Mouse (Mus musculus): ENCODE data around the gene Fus. TPM values are rescaled to one million over a fixed set of nuclear protein-coding genes. Genes with fewer than 3 reads are reported as not detected.
"Not testable (repeated sequence)": the region's sequence is repeated elsewhere in the genome, so short reads cannot be mapped to it uniquely, and the experiment has no call there.

The Fus gene
- polyA plus RNA-seq, 2 experiments from 2014 or later: 36.5 to 39.3 TPM

DNA sequence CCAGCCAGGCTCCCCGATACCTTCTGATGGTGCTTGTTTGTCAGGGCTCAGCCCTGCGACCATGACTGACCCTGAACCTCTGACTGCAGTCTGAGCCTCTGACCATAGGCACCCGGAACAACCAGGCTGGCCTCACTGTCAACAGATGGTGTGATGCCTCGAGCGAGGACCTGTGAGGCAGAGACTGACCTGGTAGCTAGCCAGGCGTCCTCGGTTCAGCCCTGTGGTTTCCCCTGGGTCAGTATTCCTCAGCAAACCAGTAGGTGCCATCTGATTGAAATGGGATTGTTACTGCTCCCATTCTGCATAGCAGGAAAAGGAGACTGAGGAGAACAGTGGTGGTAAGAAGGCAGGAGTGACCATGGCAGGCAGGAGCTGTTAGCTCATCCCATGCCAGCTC, 38.9 kb downstream of the Fus start:
- no peak for ATAC-seq

DNA sequence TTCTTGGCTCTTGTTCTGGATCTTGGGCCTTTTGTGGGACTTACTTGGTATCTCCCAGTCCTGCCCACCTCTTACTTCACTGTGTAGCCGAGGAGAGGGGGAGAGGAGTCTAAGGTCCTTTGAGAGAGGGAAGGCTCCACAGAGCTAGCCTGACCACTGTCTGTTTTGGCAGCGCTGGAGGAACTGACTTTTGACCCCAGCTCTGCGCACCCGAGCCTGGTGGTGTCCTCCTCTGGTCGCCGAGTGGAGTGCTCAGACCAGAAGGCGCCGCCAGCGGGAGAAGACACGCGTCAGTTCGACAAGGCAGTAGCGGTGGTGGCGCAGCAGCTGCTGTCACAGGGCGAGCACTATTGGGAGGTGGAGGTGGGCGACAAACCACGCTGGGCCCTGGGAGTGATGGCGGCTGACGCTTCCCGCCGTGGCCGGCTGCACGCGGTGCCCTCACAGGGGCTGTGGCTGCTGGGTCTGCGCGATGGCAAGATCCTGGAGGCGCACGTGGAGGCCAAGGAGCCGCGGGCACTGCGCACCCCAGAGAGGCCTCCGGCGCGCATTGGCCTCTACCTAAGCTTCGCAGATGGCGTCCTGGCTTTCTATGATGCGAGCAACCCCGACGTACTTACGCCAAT, 42.6 kb downstream of the Fus start:
- ATAC-seq: no peak

DNA sequence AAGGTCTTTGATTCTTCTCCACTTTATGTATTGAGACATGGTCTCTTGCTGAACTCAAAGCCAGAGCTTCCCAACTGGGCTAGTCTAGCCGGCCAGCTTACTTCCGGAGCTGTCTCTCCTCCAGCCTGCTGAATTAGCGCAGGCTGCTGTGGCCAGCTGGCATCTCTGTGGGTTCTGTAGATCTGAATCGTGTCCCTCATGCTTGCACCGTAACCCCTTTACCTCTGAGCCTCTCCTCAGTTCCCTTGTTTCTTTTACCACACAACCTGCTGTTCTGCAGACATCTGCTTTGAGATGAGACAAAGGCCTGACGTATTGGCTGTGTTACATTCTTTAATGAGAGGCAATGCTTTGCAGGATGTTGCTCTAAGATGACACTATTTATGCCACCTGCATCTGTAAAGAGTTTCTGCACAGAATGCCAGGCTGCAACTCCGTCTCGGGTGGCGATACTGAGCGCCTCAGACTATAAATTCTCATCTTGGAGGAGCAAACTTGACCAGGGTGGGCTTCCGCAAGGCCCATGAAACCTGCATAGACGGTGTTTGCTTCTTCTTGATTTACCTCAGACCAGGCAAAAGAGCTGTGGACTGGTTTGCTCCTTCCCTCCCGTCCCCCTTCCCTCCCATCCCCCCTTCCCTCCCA, 45.0 kb downstream of the Fus start:
- no peak for ATAC-seq

DNA sequence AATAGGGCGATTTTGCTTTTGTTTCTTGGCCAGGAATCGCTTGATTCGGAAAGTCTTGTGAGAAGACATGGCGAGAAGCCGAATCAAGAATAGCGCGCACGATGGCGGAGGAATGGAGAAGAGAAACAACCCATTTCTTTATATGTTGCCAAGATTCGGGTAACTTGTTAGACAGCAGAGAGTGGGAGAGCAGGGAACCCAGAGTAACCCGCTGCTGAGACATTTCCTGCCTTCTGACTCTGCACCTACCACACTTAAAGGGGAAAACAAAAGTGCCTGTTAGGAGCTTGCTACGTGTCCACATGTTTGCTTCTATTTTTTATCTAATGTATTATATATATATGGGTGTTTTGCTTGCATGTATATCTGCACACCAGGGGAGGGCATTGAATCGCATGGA, 45.9 kb downstream of the Fus start:
- ATAC-seq: no peak

DNA sequence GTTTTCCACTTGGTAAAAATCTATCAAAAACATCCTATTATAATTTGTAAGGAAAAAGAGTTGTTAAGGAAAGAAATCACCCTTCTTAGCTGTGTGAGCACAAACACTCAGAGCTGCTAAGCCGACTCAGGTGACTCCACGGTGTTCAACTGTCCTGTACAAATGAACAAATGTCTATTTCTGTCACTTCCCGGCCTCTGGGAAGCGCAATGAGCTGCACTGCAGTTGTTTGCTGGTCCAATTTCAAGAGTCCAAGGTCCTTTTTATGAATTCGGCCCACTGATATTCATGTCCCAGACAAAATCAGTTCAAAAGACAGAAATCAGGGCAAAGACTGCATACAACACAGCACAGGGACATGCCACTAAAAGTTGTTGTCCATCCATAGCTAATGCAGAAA, 48.9 kb downstream of the Fus start:
- not testable (repeated sequence) for ATAC-seq

DNA sequence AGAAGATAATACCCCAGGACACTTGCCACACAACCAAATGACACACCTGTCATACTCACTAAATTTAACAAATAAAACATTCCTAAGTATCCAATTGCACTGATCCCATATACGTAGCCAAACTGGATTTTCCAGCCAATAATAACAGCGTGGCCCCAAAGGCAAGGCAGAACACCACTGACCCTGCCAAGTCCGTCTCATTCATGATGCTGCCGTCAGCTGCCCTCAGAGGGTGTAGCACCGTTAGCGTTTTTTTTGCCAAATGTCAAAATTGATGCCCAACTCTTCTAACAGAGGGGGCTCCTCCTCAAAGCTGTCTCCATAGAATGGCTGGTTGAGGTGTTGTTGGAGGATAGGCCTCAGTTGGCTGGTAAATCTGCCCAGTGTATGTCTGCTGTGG, 49.4 kb downstream of the Fus start:
- ATAC-seq: no peak

DNA sequence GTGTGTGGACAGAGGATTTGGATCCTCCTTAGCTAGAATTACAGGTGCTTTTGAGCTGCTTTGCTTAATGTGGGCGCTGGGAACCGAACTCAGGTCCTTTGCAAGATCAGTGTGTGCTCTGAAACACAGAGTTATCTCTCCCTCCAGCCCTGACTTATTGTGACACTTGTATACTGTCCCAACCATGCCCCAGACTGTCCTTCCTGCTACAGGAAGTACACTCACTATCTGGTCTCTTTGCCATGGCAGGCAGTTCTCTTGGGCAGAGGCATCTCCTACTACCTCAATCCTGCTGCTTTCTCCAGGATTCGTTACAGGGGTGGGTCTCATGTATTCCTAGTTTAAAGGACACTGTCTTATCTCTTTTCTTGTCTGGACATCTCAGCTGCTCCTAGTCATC, 51.0 kb downstream of the Fus start:
- no peak for ATAC-seq

DNA sequence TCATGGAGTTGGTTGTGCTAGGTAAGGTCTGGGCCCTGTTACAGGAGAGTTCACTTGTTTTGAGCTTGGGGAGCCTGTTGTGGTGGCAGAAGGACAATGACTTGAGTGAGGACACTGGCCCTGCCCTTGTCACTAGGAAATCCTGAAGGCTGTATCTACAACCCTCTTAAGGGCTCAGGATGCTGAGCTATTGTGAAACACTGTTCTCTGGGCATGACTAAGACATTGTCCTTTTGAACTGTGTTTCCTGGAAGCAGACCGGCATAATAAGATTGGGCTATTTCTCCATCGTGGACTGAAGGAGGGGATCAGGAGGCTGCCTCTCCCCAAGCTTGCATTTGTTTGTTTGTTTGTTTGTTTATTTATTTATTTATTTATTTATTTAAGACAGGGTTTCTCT, 51.9 kb downstream of the Fus start:
- no peak for ATAC-seq

DNA sequence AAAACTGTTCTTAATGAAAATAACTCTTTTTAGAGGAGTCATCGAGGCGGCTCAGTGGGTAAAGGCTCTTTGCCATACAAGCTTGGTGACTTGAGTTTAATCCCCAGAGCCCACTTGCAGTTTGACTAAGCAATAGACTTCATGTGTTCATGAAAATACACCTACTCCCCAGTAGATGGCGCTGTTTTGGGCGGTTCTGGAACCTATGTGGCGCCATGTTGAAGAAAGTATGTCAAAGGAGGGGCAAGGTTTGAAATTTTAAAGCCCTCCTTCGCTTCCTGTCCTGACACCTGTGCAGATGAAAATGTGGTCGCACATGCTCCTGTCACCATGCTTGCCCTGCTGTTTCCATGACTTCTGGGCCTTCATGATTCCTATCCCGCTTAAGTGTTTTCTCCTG, 55.7 kb downstream of the Fus start:
- ATAC-seq: no peak

DNA sequence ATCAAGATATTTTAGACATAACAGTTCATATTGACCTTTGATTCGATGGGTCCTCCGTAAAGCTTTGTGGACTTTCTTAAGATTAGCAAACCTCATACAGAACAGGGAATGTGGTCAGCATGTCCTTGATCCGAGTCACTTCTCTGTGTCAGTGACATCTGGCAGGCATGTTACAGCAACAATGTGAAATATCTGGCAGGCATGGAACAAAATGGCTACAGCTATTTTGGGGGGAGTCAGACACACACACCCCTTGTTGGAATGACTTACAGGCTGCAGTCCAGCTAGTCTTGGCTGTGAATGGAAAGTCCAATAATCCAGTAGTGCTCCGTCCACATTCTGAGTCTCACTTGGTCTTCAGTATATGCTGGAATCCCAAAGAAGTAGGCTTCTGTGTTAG, 56.3 kb downstream of the Fus start:
- ATAC-seq: no peak

DNA sequence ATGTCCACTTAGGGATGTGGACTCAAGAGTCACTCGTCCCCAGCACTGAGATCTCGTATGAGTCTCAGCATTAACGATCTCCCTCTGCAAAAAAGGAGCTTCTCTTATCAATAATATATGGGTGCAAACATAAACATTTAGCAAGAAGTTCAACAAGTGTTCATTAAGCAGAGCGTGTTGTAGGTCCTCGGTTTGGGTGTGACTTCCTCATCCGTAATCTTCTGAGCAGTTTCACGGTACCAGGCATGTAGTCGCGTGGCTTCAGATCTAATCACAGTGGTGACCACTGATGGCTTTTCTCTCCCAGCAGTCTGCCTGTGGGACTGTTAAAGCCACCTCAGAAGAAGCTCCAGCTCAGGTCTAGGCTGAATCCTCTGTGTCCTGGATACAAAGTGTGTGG, 57.1 kb downstream of the Fus start:
- no peak for ATAC-seq

DNA sequence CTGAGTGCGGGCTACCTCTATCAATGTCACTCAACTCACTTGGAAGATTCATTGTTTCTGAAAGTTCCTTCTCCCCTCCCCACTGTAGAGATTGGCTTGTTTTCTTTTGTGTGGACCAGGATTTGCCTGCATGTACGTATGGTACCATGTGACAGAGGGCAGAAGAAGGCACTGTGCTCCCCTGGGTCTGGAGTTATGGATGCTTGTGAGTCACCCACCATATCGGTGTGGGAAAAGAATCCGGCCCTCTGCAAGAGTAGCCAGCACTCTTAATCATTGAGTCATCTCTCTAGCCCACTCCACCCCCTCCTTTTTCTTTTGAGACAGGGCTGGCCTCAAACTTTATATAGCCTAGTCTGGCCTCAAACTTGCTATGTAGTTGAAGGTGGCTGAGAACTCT, 57.7 kb downstream of the Fus start:
- ATAC-seq: no peak

DNA sequence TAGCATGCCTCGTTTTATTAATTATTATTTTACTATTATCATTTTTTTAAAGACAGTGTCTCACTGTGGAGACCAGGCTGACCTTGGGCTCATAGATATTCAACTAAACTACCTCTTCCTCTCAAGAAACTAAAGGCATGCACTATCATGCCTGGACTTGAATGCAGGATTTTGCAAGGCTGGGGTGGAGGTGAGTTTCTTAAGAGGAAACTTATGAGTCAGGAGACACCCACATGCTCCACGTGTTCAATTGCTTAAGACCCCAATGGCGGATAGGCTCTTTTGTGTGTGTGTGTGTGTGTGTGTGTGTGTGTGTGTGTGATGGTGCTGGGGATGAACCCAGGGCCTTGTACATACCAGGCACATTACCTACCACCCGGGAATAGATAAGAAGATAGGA, 58.1 kb downstream of the Fus start:
- no peak for ATAC-seq

DNA sequence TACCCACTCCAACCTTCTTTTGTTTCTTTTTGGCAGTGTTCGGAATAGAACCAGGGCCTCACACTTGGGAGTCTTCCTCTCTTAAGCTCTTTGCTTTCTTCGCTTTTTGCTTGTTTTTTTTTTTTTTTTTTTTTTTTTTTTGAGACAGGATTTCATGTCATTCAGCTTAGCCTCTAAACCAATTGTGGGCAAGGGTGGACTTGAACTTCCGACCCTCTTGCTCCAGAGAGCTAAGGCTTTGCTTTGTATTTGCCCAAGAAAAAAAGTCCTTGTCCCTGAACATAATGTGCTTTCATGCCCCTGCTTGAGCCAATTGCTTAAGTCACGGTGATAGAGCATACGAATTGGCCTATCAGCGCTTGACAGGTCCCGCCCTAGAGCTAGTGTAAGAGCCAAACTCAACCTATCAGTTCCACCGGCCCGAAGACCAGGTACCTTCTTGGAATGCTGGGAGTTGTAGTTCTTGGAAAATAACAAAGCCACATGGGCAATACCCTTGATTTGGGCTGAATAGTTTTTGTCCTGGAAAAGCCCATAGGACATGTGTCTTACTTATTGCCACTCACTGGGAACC, 64.2 kb downstream of the Fus start:
- no peak for ATAC-seq

DNA sequence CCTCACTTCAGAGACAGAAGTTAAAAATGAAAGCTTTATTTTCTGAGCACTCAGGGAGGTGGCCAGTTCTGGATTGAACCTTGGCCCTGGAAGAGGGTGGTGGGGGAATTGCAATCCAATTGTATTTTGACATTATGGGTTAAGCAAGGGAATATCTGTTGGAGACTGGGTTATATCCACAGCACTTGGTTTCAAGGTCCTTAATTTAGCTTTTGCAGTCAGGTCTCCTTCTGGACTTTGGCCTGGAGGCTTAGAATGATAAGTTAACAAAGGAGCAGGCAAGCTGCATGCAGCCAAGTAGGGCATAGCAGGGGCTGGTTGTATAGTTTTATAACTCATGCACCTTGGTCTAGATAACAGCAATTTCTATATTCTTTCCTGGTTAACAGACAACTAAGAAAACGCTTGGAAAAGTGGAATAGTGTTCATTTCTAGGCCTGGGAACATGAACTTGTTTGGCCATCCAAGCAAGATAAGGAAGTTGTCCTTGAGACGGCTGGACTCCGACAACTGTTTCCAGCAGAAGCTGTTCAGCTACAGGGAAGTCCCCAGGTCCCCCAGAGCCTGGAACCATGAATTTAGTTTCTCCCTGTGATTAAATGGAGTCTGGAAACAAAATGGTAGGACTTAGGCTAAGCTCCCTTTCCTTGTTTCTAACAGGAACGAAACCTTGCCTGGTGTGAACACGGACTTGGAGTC, 65.2 kb downstream of the Fus start:
- ATAC-seq: no peak

DNA sequence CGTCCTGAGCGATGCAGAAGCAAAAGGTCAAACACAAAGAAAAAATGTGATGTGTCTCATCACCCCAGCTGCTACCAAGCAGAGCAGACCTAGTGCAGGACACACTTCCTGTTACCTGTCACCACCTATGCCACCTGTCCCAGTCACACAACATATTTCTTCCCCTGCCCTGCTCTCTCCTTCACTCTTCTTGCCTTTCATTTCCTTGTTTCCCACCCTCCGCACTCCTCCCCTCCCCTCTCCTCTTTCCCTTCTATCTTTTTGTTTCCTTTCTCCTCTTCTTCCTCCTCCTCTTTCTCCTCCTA, 65.7 kb downstream of the Fus start:
- ATAC-seq: no peak

DNA sequence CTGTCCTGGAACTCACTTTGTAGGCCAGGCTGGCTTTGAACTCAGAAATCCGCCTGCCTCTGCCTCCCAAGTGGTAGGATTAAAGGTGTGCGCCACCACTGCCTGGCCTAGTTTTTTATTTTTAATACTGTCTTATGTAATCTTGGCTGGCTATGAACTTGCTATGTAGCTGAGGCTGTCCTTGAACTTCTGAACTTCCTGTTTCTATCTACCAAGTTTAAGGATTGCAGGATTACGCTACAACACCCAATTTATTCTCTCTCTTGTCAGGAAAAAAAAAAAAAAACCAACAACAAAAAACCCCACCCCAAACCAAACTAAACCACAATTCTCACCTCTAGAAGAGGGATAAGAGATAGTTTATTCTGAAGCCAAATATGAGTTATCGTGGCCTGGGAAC, 66.4 kb downstream of the Fus start:
- no peak for ATAC-seq

Other genes with a start within 250 kb of the Fus start
- not detected for gene Ctf2, start 235.3 kb upstream of the Fus start, polyA plus RNA-seq (2017; shearing (Covaris generic))
- under 1 TPM; 0.36 to 0.83 TPM for gene Fbxl19, start 222.9 kb upstream of the Fus start, polyA plus RNA-seq (2017; shearing (Covaris generic))
- gene Orai3, start 197.6 kb upstream of the Fus start, polyA plus RNA-seq (2017; shearing (Covaris generic)): 10 to 100 TPM; 11.3 to 12.2 TPM
- 1 to 10 TPM; 6.3 to 7.4 TPM for gene Setd1a, start 190.8 kb upstream of the Fus start, polyA plus RNA-seq (2017; shearing (Covaris generic))
- not detected for gene Gm49388, start 181.8 kb upstream of the Fus start, polyA plus RNA-seq (2017; shearing (Covaris generic))
- gene Hsd3b7, start 166.9 kb upstream of the Fus start, polyA plus RNA-seq (2017; shearing (Covaris generic)): 1 to 10 TPM; 5.2 to 5.7 TPM
- 10 to 100 TPM; 49.3 to 54.6 TPM for gene Stx4a, start 143.2 kb upstream of the Fus start, polyA plus RNA-seq (2017; shearing (Covaris generic))
- gene Stx1b, start 142.9 kb upstream of the Fus start, polyA plus RNA-seq (2017; shearing (Covaris generic)): under 1 TPM in 1 of 2 experiments, not detected in 1; 0.62 TPM
- 10 to 100 TPM; 20.0 to 28.1 TPM for gene Zfp646, start 91.2 kb upstream of the Fus start, polyA plus RNA-seq (2017; shearing (Covaris generic))
- gene Zfp668, start 90.6 kb upstream of the Fus start, polyA plus RNA-seq (2017; shearing (Covaris generic)): 10 to 100 TPM; 10.4 to 11.0 TPM
- under 1 TPM in 1 of 2 experiments, not detected in 1; 0.22 TPM for gene Prss53, start 76.5 kb upstream of the Fus start, polyA plus RNA-seq (2017; shearing (Covaris generic))
- gene Gm21974, start 72.0 kb upstream of the Fus start, polyA plus RNA-seq (2017; shearing (Covaris generic)): not detected
- gene Vkorc1, start 71.8 kb upstream of the Fus start, polyA plus RNA-seq (2017; shearing (Covaris generic)): 10 to 100 TPM; 20.9 to 31.8 TPM
- 10 to 100 TPM; 62.4 to 77.7 TPM for gene Bckdk, start 63.4 kb upstream of the Fus start, polyA plus RNA-seq (2017; shearing (Covaris generic))
- gene Kat8, start 54.9 kb upstream of the Fus start, polyA plus RNA-seq (2017; shearing (Covaris generic)): 10 to 100 TPM; 29.9 to 32.1 TPM
- not detected for gene Prss8, start 37.4 kb upstream of the Fus start, polyA plus RNA-seq (2017; shearing (Covaris generic))
- gene Prss36, start 20.7 kb upstream of the Fus start, polyA plus RNA-seq (2017; shearing (Covaris generic)): 1 to 10 TPM; 2.1 to 3.6 TPM
- gene Pycard, start 26.4 kb downstream of the Fus start, polyA plus RNA-seq (2017; shearing (Covaris generic)): 100 to 1,000 TPM; 429 to 455 TPM
- under 1 TPM in 1 of 2 experiments, not detected in 1; 0.36 TPM for gene Trim72, start 36.5 kb downstream of the Fus start, polyA plus RNA-seq (2017; shearing (Covaris generic))
- gene Itgam, start 95.2 kb downstream of the Fus start, polyA plus RNA-seq (2017; shearing (Covaris generic)): under 1 TPM; 0.66 to 0.94 TPM
- under 1 TPM in 1 of 2 experiments, not detected in 1; 0.08 TPM for gene Gm49368, start 95.2 kb downstream of the Fus start, polyA plus RNA-seq (2017; shearing (Covaris generic))
- not detected for gene Itgax, start 162.1 kb downstream of the Fus start, polyA plus RNA-seq (2017; shearing (Covaris generic))
- under 1 TPM in 1 of 2 experiments, not detected in 1; 0.40 TPM for gene Itgad, start 186.9 kb downstream of the Fus start, polyA plus RNA-seq (2017; shearing (Covaris generic))
- gene Cox6a2, start 238.9 kb downstream of the Fus start, polyA plus RNA-seq (2017; shearing (Covaris generic)): not detected

All from activated CD4-positive, CD25-positive, alpha-beta regulatory T cell, adult 4 months (primary cell).